14 mouse cellular contexts compared by ENCODE assay signal in genomic region chr5:131707471-131707870, GRCm38 (mm10).
DNase-seq lines count a peak whose midpoint lies in the region; ATAC-seq and TF ChIP-seq lines count a peak whose summit lies in the region.
"Had no signal": no experiment of that assay in that cellular context is flagged by ENCODE, and none has a peak within 500 bp of the region (broad histone marks: within the 10 kb centered on the region; RNA-seq: fewer than 3 reads in every experiment).

No protein-coding gene starts in this region.

- peak; percentile 82 for ATAC-seq in forebrain, embryonic 15.5 days (replicated peaks)
- no peak for ATAC-seq in forebrain, embryonic 12.5 days (ENCODE audit: low FRiP score)
- ATAC-seq in midbrain, postnatal 0 days (ENCODE audit: low FRiP score) = no peak
- ATAC-seq: intestine, embryonic 16.5 days had no signal

- H3K27me3 ChIP-seq in forebrain, embryonic 15.5 days = no peaks in the 10 kb centered on the region
- no peaks in the 10 kb centered on the region for H3K27me3 ChIP-seq in forebrain, embryonic 12.5 days
- H3K27me3 ChIP-seq in midbrain, postnatal 0 days (ENCODE audit: insufficient read depth, low read length) = no peaks in the 10 kb centered on the region
- H3K27me3 ChIP-seq in midbrain, embryonic 10.5 days (ENCODE audit: low read depth, poor library complexity, severe bottlenecking) = peaks cover 5% of the 10 kb centered on the region; the same call in 1 of the 2 replicates

- H3K9ac ChIP-seq in forebrain, embryonic 15.5 days (replicated peaks) = no peak overlapping the region
- H3K9ac ChIP-seq in forebrain, embryonic 12.5 days = no peak overlapping the region
- no peak overlapping the region for H3K9ac ChIP-seq in midbrain, postnatal 0 days (replicated peaks; ENCODE audit: low read length, poor library complexity, severe bottlenecking)

- no peak overlapping the region for H3K4me3 ChIP-seq in forebrain, embryonic 15.5 days
- no peak overlapping the region for H3K4me3 ChIP-seq in forebrain, embryonic 12.5 days (replicated peaks)
- H3K4me3 ChIP-seq in midbrain, postnatal 0 days (ENCODE audit: low read depth, low read length) = no peak overlapping the region
- H3K4me3 ChIP-seq in midbrain, embryonic 10.5 days = no peak overlapping the region

- peak; percentile 67 for DNase-seq in midbrain, postnatal 0 days (ENCODE audit: low spot score)
- DNase-seq in midbrain, embryonic 10.5 days (ENCODE audit: low spot score) = no peak
- DNase-seq in layer of hippocampus, adult 18-20 months (ENCODE audit: low spot score in 2 of 2) = peak; percentile 74 to 90
- DNase-seq in right cerebral cortex, postnatal 36 days (ENCODE audit: low spot score in 2 of 2) = peak; percentile 30 to 41
- DNase-seq in adrenal gland, postnatal 4 days (ENCODE audit: low spot score in 2 of 2) = no peak
- no peak for DNase-seq in testis, postnatal 14 days (ENCODE audit: low spot score)
- DNase-seq: cerebellum, postnatal 25 days; heart, postnatal 36 days; kidney, postnatal 36 days; thymus, adult 2 months had no signal

- no peaks in the 10 kb centered on the region for H3K9me3 ChIP-seq in forebrain, embryonic 15.5 days
- no peaks in the 10 kb centered on the region for H3K9me3 ChIP-seq in forebrain, embryonic 12.5 days
- H3K9me3 ChIP-seq in midbrain, postnatal 0 days (ENCODE audit: low read length) = no peaks in the 10 kb centered on the region
- H3K9me3 ChIP-seq in midbrain, embryonic 10.5 days (replicated peaks) = 0 out of 2 replicates have a peak, but pooled peaks cover 2% of the 10 kb centered on the region

- peaks cover 29% of the 10 kb centered on the region for H3K4me1 ChIP-seq in forebrain, embryonic 15.5 days
- peaks cover 3% of the 10 kb centered on the region for H3K4me1 ChIP-seq in forebrain, embryonic 12.5 days
- no peaks in the 10 kb centered on the region for H3K4me1 ChIP-seq in midbrain, postnatal 0 days (ENCODE audit: insufficient read depth, low read length)
- peaks cover 4% of the 10 kb centered on the region for H3K4me1 ChIP-seq in midbrain, embryonic 10.5 days

- no peaks in the 10 kb centered on the region for H3K36me3 ChIP-seq in forebrain, embryonic 15.5 days
- 0 out of 2 replicates have a peak, but pooled peaks cover 1% of the 10 kb centered on the region for H3K36me3 ChIP-seq in forebrain, embryonic 12.5 days (replicated peaks)
- no peaks in the 10 kb centered on the region for H3K36me3 ChIP-seq in midbrain, postnatal 0 days (ENCODE audit: insufficient read depth, low read length)
- H3K36me3 ChIP-seq in midbrain, embryonic 10.5 days = no peaks in the 10 kb centered on the region
- H3K36me3 ChIP-seq: G1E had no signal

- no peak overlapping the region for H3K4me2 ChIP-seq in forebrain, embryonic 15.5 days (replicated peaks)
- H3K4me2 ChIP-seq in forebrain, embryonic 12.5 days = no peak overlapping the region
- H3K4me2 ChIP-seq in midbrain, postnatal 0 days (ENCODE audit: low read depth, low read length, poor library complexity, severe bottlenecking) = no peak overlapping the region

- 42% methylated on average over 7 of the region's 7 CpGs for WGBS in forebrain, embryonic 15.5 days
- WGBS in forebrain, embryonic 12.5 days = 88% methylated on average over 7 of the region's 7 CpGs
- WGBS in midbrain, postnatal 0 days = 59% methylated on average over 7 of the region's 7 CpGs
- WGBS in midbrain, embryonic 10.5 days = 88% methylated on average over 7 of the region's 7 CpGs

- no peak for TF ChIP-seq CTCF in midbrain, postnatal 0 days (IDR thresholded peaks at IDR 0.05)

- H3K27ac ChIP-seq in forebrain, embryonic 15.5 days (replicated peaks) = peak overlapping the region; percentile 67
- no peak overlapping the region for H3K27ac ChIP-seq in forebrain, embryonic 12.5 days
- H3K27ac ChIP-seq in midbrain, postnatal 0 days (ENCODE audit: low read depth, low read length) = no peak overlapping the region
- no peak overlapping the region for H3K27ac ChIP-seq in midbrain, embryonic 10.5 days (replicated peaks)

Comparison
In these comparisons a context has a peak if more than half of its experiments do, and no peak if none do; other contexts are left out.
1. DNase-seq: peak in midbrain, postnatal 0 days (single experiment), layer of hippocampus, adult 18-20 months (2 of 2) and right cerebral cortex, postnatal 36 days (2 of 2); none in midbrain, embryonic 10.5 days (single experiment), adrenal gland, postnatal 4 days (0 of 2) and testis, postnatal 14 days (single experiment).